Mouse (Mus musculus) heart, embryonic 16.5 days (tissue): ENCODE data around the gene Cenpm. TPM values are rescaled to one million over a fixed set of nuclear protein-coding genes. Genes with fewer than 3 reads are reported as not detected.
A peak's percentile ranks its signal among the peaks of the same experiment; 100 is the strongest.

Experiments
- ATAC-seq: fragments of 200-750 bp; cut with Nextera tagmentation; replicated peaks from 2 replicates; pipeline ENCODE4 v1.8.0; 2017; ENCODE audit warnings: moderate number of reproducible peaks; ENCODE audit not compliant: insufficient read depth, low FRiP score; ENCODE audit errors: extremely low read depth
- H3K27ac ChIP-seq: fragments of 300-500 bp; sonication (generic); 2 replicates; pipeline ENCODE4 v1.5.1; 2014; ENCODE audit warnings: mild to moderate bottlenecking, low read length, control low read depth, moderate library complexity
- H3K27me3 ChIP-seq: fragments of 300-500 bp; sonication (generic); 2 replicates; pipeline ENCODE4 v1.6.1; 2014; ENCODE audit warnings: low read length, mixed read lengths; ENCODE audit not compliant: control insufficient read depth, insufficient read depth
- H3K36me3 ChIP-seq: fragments of 300-500 bp; sonication (generic); 2 replicates; pipeline ENCODE4 v1.6.1; 2014; ENCODE audit not compliant: control insufficient read depth, insufficient read depth
- H3K4me1 ChIP-seq: fragments of 300-500 bp; sonication (generic); 2 replicates; pipeline ENCODE4 v1.6.1; 2014; ENCODE audit warnings: low read length, mixed read lengths; ENCODE audit not compliant: control insufficient read depth, insufficient read depth
- H3K4me2 ChIP-seq: fragments of 300-500 bp; sonication (generic); 2 replicates; pipeline ENCODE4 v1.6.1; 2014; ENCODE audit warnings: low read depth, mild to moderate bottlenecking, control low read depth, low read length
- H3K4me3 ChIP-seq: fragments of 300-500 bp; sonication (generic); 2 replicates; pipeline ENCODE4 v1.5.1; 2014; ENCODE audit warnings: mild to moderate bottlenecking, control low read depth, low read length
- H3K9ac ChIP-seq: fragments of 300-500 bp; sonication (generic); 2 replicates; pipeline ENCODE4 v1.6.1; 2014; ENCODE audit warnings: low read length, control low read depth
- H3K9me3 ChIP-seq: fragments of 300-500 bp; sonication (generic); replicated peaks from 2 replicates; pipeline ENCODE4 v1.6.1; 2016; ENCODE audit warnings: low read length; ENCODE audit not compliant: control insufficient read depth
- WGBS: fragments of 180-500 bp; shearing (Covaris S2); extraction: QIAGEN DNeasy Blood & Tissue Kit; methylation state at CpG from one replicate; pipeline ENCODE4 v1.1.7; 2014; 5-methylcytosine and 5-hydroxymethylcytosine counted together
- polyA plus RNA-seq: library from polyadenylated mRNA; unstranded; fragments of >200 nt; fragmentation: Nextera tagmentation; extraction: Ambion mirVana; gene quantifications from 2 replicates; pipeline ENCODE4 v1.2.1, GENCODE M21; 2015

Gene Cenpm
- polyA plus RNA-seq, 1 experiment from 2014 or later, result 50.8 TPM

GRCm38 (mm10) chr15:82232651-82233050, 11.9 kb downstream of the Cenpm start:
- ATAC-seq, result no peak
- Histone ChIP-seq H3K27ac (no peak overlapping the region), H3K4me2 (no peak overlapping the region), H3K36me3 (peaks cover 4% of the 10 kb centered on the region; the same call in 1 of the 2 replicates), H3K9ac (no peak overlapping the region), H3K27me3 (no peaks in the 10 kb centered on the region), H3K9me3 (no peaks in the 10 kb centered on the region), H3K4me3 (no peak overlapping the region), H3K4me1 (no peaks in the 10 kb centered on the region; the same call in 1 of the 2 replicates)
- 73% methylated on average over 4 of the region's 4 CpGs for WGBS

DNA sequence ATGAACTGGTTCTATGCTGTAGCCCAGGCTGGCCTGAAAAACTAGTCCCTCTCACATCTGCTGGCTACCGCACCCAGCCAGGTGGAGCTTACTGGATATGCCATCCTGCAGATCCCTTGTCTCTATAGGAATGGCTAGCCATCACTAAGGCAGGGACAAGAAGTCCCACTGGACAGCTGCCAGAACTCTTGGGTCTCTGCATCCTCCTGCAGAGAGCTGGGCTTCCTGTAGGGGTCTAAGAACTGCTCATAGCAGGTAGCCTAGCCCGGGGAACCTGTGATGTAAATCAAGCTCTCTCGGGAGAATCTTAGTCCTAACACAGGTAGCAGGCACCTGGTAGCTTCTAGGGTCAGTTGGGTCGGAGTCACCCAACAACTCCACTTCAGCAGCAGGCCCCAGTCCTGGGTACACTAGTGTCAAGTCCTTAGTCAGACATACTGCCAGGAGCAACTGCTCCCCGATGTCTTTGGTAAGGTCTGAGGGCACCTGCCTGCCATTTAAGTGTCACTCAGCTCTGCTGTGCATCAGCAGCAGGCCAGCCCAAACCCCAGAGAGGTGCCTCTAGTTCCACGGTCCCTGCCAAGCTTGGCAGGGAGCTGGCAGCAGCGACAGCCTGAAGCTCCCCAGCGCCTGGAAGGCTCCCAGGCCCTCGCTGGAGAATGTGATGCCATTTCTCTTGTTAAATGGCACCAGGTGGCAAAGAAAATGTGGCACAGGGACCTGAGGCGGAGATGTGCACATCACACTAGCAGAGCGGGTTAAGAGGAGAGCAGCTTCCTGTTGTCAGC, 12.8 kb downstream of the Cenpm start:
- no peak overlapping the region for H3K9ac ChIP-seq
- no peaks in the 10 kb centered on the region; the same call in 1 of the 2 replicates for H3K4me1 ChIP-seq
- no peaks in the 10 kb centered on the region for H3K27me3 ChIP-seq
- H3K27ac ChIP-seq, result no peak overlapping the region
- ATAC-seq, result no peak
- H3K9me3 ChIP-seq, result no peaks in the 10 kb centered on the region
- WGBS, result 62% methylated on average over 11 of the region's 11 CpGs
- no peak overlapping the region for H3K4me2 ChIP-seq
- peaks cover 4% of the 10 kb centered on the region; the same call in 1 of the 2 replicates for H3K36me3 ChIP-seq
- no peak overlapping the region for H3K4me3 ChIP-seq

DNA sequence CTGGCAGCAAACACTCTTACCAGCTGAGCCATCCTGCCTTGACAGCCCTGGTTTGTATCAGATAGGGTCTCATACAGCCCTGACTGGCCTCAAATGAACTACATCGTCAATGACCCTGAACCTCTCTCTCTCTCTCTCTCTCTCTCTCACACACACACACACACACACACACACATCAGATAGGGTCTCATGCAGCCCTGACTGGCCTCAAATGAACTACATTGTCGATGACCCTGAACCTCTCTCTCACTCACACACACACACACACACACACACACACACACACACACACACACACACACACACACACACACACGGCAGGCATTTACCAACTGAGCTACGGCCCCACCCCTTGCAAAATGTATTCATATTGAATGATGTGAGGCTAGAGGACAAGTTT, 13.4 kb downstream of the Cenpm start:
- no peak overlapping the region for H3K9ac ChIP-seq
- no peaks in the 10 kb centered on the region for H3K9me3 ChIP-seq
- H3K4me2 ChIP-seq, result no peak overlapping the region
- 0 out of 2 replicates have a peak, but pooled peaks cover 1% of the 10 kb centered on the region for H3K27me3 ChIP-seq
- H3K27ac ChIP-seq, result no peak overlapping the region
- H3K36me3 ChIP-seq, result peaks cover 4% of the 10 kb centered on the region; the same call in 1 of the 2 replicates
- no peak for ATAC-seq
- no peaks in the 10 kb centered on the region; the same call in 1 of the 2 replicates for H3K4me1 ChIP-seq
- H3K4me3 ChIP-seq, result no peak overlapping the region
- WGBS, result 78% methylated on average over 4 of the region's 4 CpGs

GRCm38 (mm10) chr15:82230098-82230611, 14.4 kb downstream of the Cenpm start:
- Histone ChIP-seq H3K9me3 (no peaks in the 10 kb centered on the region), H3K36me3 (peaks cover 4% of the 10 kb centered on the region; the same call in 1 of the 2 replicates), H3K4me1 (no peaks in the 10 kb centered on the region; the same call in 1 of the 2 replicates), H3K4me3 (no peak overlapping the region), H3K27ac (no peak overlapping the region), H3K4me2 (no peak overlapping the region), H3K9ac (no peak overlapping the region), H3K27me3 (peaks cover 9% of the 10 kb centered on the region)
- WGBS, result 68% methylated on average over 6 of the region's 6 CpGs
- ATAC-seq, result no peak

- Histone ChIP-seq H3K9me3 (no peaks in the 10 kb centered on the region), H3K4me3 (no peak overlapping the region), H3K27me3 (peaks cover 13% of the 10 kb centered on the region), H3K4me2 (no peak overlapping the region), H3K36me3 (peaks cover 4% of the 10 kb centered on the region; the same call in 1 of the 2 replicates), H3K9ac (no peak overlapping the region), H3K27ac (no peak overlapping the region), H3K4me1 (no peaks in the 10 kb centered on the region; the same call in 1 of the 2 replicates)
- 34% methylated on average over 11 of the region's 11 CpGs for WGBS
- no peak for ATAC-seq
Observed at GRCm38 (mm10) chr15:82229542-82230045, 15.0 kb downstream of the Cenpm start.

GRCm38 (mm10) chr15:82225769-82226168, 18.8 kb downstream of the Cenpm start:
- Histone ChIP-seq H3K9ac (no peak overlapping the region), H3K4me3 (no peak overlapping the region), H3K27me3 (peaks cover 44% of the 10 kb centered on the region), H3K27ac (no peak overlapping the region), H3K4me1 (peaks cover 9% of the 10 kb centered on the region), H3K36me3 (no peaks in the 10 kb centered on the region), H3K4me2 (no peak overlapping the region), H3K9me3 (no peaks in the 10 kb centered on the region)
- 74% methylated on average over 5 of the region's 5 CpGs for WGBS
- ATAC-seq, result no peak

- WGBS, result 39% methylated on average over 7 of the region's 7 CpGs
- no peak for ATAC-seq
- Histone ChIP-seq H3K9ac (no peak overlapping the region), H3K4me1 (peaks cover 9% of the 10 kb centered on the region), H3K4me2 (peak overlapping the region; percentile 72), H3K27ac (no peak overlapping the region), H3K9me3 (no peaks in the 10 kb centered on the region), H3K27me3 (peaks cover 44% of the 10 kb centered on the region), H3K4me3 (peak overlapping the region; percentile 48), H3K36me3 (no peaks in the 10 kb centered on the region)
Observed at GRCm38 (mm10) chr15:82224602-82225215, 19.8 kb downstream of the Cenpm start.

- 1% methylated on average over 42 of the region's 44 CpGs for WGBS
- Histone ChIP-seq H3K9me3 (no peaks in the 10 kb centered on the region), H3K4me2 (peak within 1 kb of the TSS; percentile 72), H3K9ac (peak within 1 kb of the TSS; percentile 43; the same call in 1 of the 2 replicates), H3K36me3 (no peaks in the 10 kb centered on the region), H3K4me3 (peak within 1 kb of the TSS; percentile 48), H3K27me3 (peaks cover 44% of the 10 kb centered on the region), H3K27ac (no peak within 1 kb of the TSS), H3K4me1 (peaks cover 9% of the 10 kb centered on the region)
- ATAC-seq, result no peak; the same call in 1 of the 2 replicates
Observed at GRCm38 (mm10) chr15:82223657-82224601, 20.6 kb downstream of the Cenpm start, which contains the start of gene Tnfrsf13c. Tnfrsf13c (minus strand) TSS chr15:82224369.
